Mouse (Mus musculus): Measurements from ENCODE around the gene Tcaf1.

Gene Tcaf1

GRCm38 (mm10) chr6:42709291-42710211 lies at the start of gene Tcaf1:
Gene Tcaf1 (minus strand): TSS chr6:42710088.
- DNase-seq (ENCODE audit: low read depth, low spot score), result no peak

- DNase-seq (ENCODE audit: low read depth, low spot score), result no peak
These were observed 46.2 kb upstream of the Tcaf1 start, which contains the start of gene Olfr38 for GRCm38 (mm10) chr6:42756104-42756503. Gene Olfr38 (plus strand): TSS chr6:42756404.

- no peak for DNase-seq (ENCODE audit: low read depth, low spot score)
These were observed 38.0 kb upstream of the Tcaf1 start for GRCm38 (mm10) chr6:42747846-42748245.

GRCm38 (mm10) chr6:42742303-42742702 lies 32.4 kb upstream of the Tcaf1 start:
- no peak for DNase-seq (ENCODE audit: low read depth, low spot score)

- no peak for DNase-seq (ENCODE audit: low read depth, low spot score)
These were observed 29.2 kb upstream of the Tcaf1 start, which contains the start of gene Olfr453 for GRCm38 (mm10) chr6:42739071-42739470. Gene Olfr453 (plus strand): TSS chr6:42739371.

GRCm38 (mm10) chr6:42717973-42718372 lies 8.1 kb upstream of the Tcaf1 start:
- no peak for DNase-seq (ENCODE audit: low read depth, low spot score)

- DNase-seq (ENCODE audit: low read depth, low spot score), result no peak
These were observed 4.8 kb upstream of the Tcaf1 start for GRCm38 (mm10) chr6:42714668-42715067.

- DNase-seq (ENCODE audit: low read depth, low spot score), result peak; percentile 52
These were observed 17.2 kb downstream of the Tcaf1 start for GRCm38 (mm10) chr6:42692517-42693190.

GRCm38 (mm10) chr6:42692154-42692516 lies 17.8 kb downstream of the Tcaf1 start:
- no peak for DNase-seq (ENCODE audit: low read depth, low spot score)

GRCm38 (mm10) chr6:42689761-42690160 lies 20.1 kb downstream of the Tcaf1 start:
- DNase-seq (ENCODE audit: low read depth, low spot score), result no peak

GRCm38 (mm10) chr6:42687907-42688306 lies 22.0 kb downstream of the Tcaf1 start:
- no peak for DNase-seq (ENCODE audit: low read depth, low spot score)

- no peak for DNase-seq (ENCODE audit: low read depth, low spot score)
These were observed 29.8 kb downstream of the Tcaf1 start for GRCm38 (mm10) chr6:42680077-42680476.

GRCm38 (mm10) chr6:42676011-42676410 lies 33.9 kb downstream of the Tcaf1 start:
- no peak for DNase-seq (ENCODE audit: low read depth, low spot score)

GRCm38 (mm10) chr6:42671767-42672166 lies 38.1 kb downstream of the Tcaf1 start:
- DNase-seq (ENCODE audit: low read depth, low spot score), result no peak

GRCm38 (mm10) chr6:42667722-42668121 lies 42.2 kb downstream of the Tcaf1 start:
- DNase-seq (ENCODE audit: low read depth, low spot score), result no peak

- DNase-seq (ENCODE audit: low read depth, low spot score), result no peak
These were observed 48.1 kb downstream of the Tcaf1 start for GRCm38 (mm10) chr6:42661739-42662138.

- peak; percentile 75 for DNase-seq (ENCODE audit: low read depth, low spot score)
These were observed 64.9 kb downstream of the Tcaf1 start, which contains the start of gene Tcaf2 for GRCm38 (mm10) chr6:42644912-42645549. Gene Tcaf2 (minus strand): TSS chr6:42645254.

- DNase-seq (ENCODE audit: low read depth, low spot score), result no peak
These were observed 75.5 kb downstream of the Tcaf1 start for GRCm38 (mm10) chr6:42634393-42634792.

- no peak for DNase-seq (ENCODE audit: low read depth, low spot score)
These were observed 78.5 kb downstream of the Tcaf1 start for GRCm38 (mm10) chr6:42631395-42631794.
